Mouse (Mus musculus) thymus, postnatal 14 days (tissue): ENCODE results near the gene Gm1113.

Source experiments
- DNase-seq: peaks from one replicate; pipeline ENCODE4 v3.0.0; 2021

Gene Gm1113

GRCm38 (mm10) chr9:35518169-35518568 lies at the start of gene Gm1113:
Gm1113 (minus strand) TSS chr9:35518269.
- DNase-seq, result no peak

GRCm38 (mm10) chr9:35564536-35565240 lies 46.6 kb upstream of the Gm1113 start:
- no peak for DNase-seq

- no peak for DNase-seq
Observed at GRCm38 (mm10) chr9:35561583-35561982, 43.5 kb upstream of the Gm1113 start.

- no peak for DNase-seq
Observed at GRCm38 (mm10) chr9:35561076-35561475, 43.0 kb upstream of the Gm1113 start.

GRCm38 (mm10) chr9:35559009-35559890 lies 41.2 kb upstream of the Gm1113 start:
- DNase-seq, result peak; percentile 88

GRCm38 (mm10) chr9:35558257-35559008 lies 40.4 kb upstream of the Gm1113 start, which contains the start of the genes Ddx25 and Pus3:
Ddx25 (minus strand) TSS chr9:35558528.
Pus3 (plus strand) TSS chr9:35558595.
- peak; percentile 57 for DNase-seq

GRCm38 (mm10) chr9:35556494-35557102 lies 38.5 kb upstream of the Gm1113 start:
- no peak for DNase-seq

- no peak for DNase-seq
Observed at GRCm38 (mm10) chr9:35548455-35548854, 30.4 kb upstream of the Gm1113 start.

GRCm38 (mm10) chr9:35546745-35547144 lies 28.7 kb upstream of the Gm1113 start:
- DNase-seq, result no peak

GRCm38 (mm10) chr9:35545704-35546103 lies 27.6 kb upstream of the Gm1113 start:
- DNase-seq, result no peak

- no peak for DNase-seq
Observed at GRCm38 (mm10) chr9:35544666-35545065, 26.6 kb upstream of the Gm1113 start.

- no peak for DNase-seq
Observed at GRCm38 (mm10) chr9:35543099-35543860, 25.2 kb upstream of the Gm1113 start.

GRCm38 (mm10) chr9:35541941-35542340 lies 23.9 kb upstream of the Gm1113 start:
- no peak for DNase-seq

- DNase-seq, result peak; percentile 83
Observed at GRCm38 (mm10) chr9:35541488-35541887, 23.4 kb upstream of the Gm1113 start.

GRCm38 (mm10) chr9:35541024-35541423 lies 23.0 kb upstream of the Gm1113 start:
- DNase-seq, result no peak

- no peak for DNase-seq
Observed at GRCm38 (mm10) chr9:35539001-35539750, 21.1 kb upstream of the Gm1113 start.

GRCm38 (mm10) chr9:35535876-35536275 lies 17.8 kb upstream of the Gm1113 start:
- DNase-seq, result no peak

- DNase-seq, result peak; percentile 48
Observed at GRCm38 (mm10) chr9:35535110-35535509, 17.0 kb upstream of the Gm1113 start.

- DNase-seq, result no peak
Observed at GRCm38 (mm10) chr9:35533266-35533665, 15.2 kb upstream of the Gm1113 start.

- DNase-seq, result no peak
Observed at GRCm38 (mm10) chr9:35529796-35530195, 11.7 kb upstream of the Gm1113 start.

GRCm38 (mm10) chr9:35529141-35529540 lies 11.1 kb upstream of the Gm1113 start:
- no peak for DNase-seq
